Mouse (Mus musculus): Measurements from ENCODE around the gene Catsper4. TPM values are rescaled to one million over a fixed set of nuclear protein-coding genes. Genes with fewer than 3 reads are reported as not detected.
A peak's percentile ranks its signal among the peaks of the same experiment; 100 is the strongest.

Catsper4 gene
- polyA plus RNA-seq, 1 experiment from 2014 or later: 0.19 TPM

GRCm38 (mm10) chr4:134256407-134257197 is 29.4 kb upstream of the Catsper4 start:
- Histone ChIP-seq H3K27me3 (peaks cover 32% of the 10 kb centered on the region), H3K27ac (peak overlapping the region; percentile 70), H3K9me3 (no peaks in the 10 kb centered on the region), H3K4me1 (peaks cover 59% of the 10 kb centered on the region), H3K9ac (no peak overlapping the region), H3K36me3 (no peaks in the 10 kb centered on the region), H3K4me3 (no peak overlapping the region), H3K4me2 (peak overlapping the region; percentile 13; the same call in 1 of the 2 replicates)
- 14% methylated on average over 17 of the region's 19 CpGs for WGBS
- peak; percentile 10; the same call in 1 of the 2 replicates for ATAC-seq (ENCODE audit: borderline replicate concordance, extremely low read depth, low FRiP score, low TSS enrichment)

DNA sequence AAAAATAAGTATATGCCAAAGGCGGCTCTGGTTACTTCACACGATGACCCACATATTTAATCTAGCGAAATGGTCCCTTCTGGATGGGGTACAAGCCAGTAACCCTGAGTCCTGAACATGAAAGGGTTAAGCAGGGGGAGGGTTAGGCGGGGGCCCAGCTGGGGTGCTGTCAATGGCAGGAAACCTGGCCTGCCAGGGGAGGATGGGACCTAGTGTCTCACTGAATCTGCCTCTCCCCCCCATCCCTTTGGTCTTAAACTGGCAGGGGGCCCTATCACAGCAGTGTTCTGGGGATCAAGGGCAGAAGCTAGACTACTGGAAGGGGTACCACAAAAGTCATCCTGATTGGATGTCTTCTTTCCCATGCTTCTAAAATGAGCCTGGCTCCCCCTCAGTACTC is 28.7 kb upstream of the Catsper4 start:
- 0 out of 2 replicates have a peak overlapping the region, but pooled peaks have one; percentile 7 for H3K9ac ChIP-seq
- 40% methylated on average over 4 of the region's 4 CpGs for WGBS
- H3K36me3 ChIP-seq: no peaks in the 10 kb centered on the region
- peaks cover 39% of the 10 kb centered on the region for H3K27me3 ChIP-seq
- peak overlapping the region; percentile 70 for H3K27ac ChIP-seq
- no peak for ATAC-seq (ENCODE audit: borderline replicate concordance, extremely low read depth, low FRiP score, low TSS enrichment)
- H3K4me2 ChIP-seq: peak overlapping the region; percentile 13; the same call in 1 of the 2 replicates
- no peaks in the 10 kb centered on the region for H3K9me3 ChIP-seq
- H3K4me3 ChIP-seq: no peak overlapping the region
- H3K4me1 ChIP-seq: peaks cover 67% of the 10 kb centered on the region

DNA sequence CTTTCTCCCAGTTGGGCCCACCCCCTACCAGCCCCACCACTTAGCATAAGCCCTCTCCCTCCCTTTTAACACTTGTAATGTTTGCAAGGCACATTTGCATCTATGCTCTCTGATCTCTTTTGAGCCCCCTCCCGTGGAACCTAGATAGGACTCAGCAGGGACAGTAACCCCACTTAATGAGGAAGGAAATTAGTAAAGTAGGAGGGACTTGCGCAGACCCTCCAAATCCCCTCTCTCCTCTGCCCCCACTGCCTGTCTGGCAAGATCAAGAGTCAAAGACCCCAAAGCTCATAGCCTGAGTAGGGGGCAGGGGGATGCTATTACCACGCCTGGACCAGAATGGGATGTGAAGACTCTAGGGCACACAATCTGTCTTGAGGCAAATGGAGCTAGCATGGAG is 27.7 kb upstream of the Catsper4 start:
- Histone ChIP-seq H3K36me3 (no peaks in the 10 kb centered on the region), H3K4me2 (no peak overlapping the region), H3K9ac (no peak overlapping the region), H3K4me1 (peaks cover 77% of the 10 kb centered on the region), H3K27ac (no peak overlapping the region), H3K9me3 (no peaks in the 10 kb centered on the region), H3K27me3 (peaks cover 49% of the 10 kb centered on the region), H3K4me3 (no peak overlapping the region)
- ATAC-seq (ENCODE audit: borderline replicate concordance, extremely low read depth, low FRiP score, low TSS enrichment): no peak
- WGBS: 52% methylated on average over 3 of the region's 3 CpGs

GRCm38 (mm10) chr4:134253722-134254324 is 26.6 kb upstream of the Catsper4 start, which contains the start of gene Grrp1:
Gene Grrp1 (minus strand): TSS chr4:134254106.
- ATAC-seq (ENCODE audit: borderline replicate concordance, extremely low read depth, low FRiP score, low TSS enrichment): no peak
- Histone ChIP-seq H3K4me1 (peaks cover 85% of the 10 kb centered on the region), H3K27ac (peak within 1 kb of the TSS; percentile 38), H3K36me3 (no peaks in the 10 kb centered on the region), H3K4me3 (peak within 1 kb of the TSS; percentile 45), H3K9me3 (no peaks in the 10 kb centered on the region), H3K9ac (0 out of 2 replicates have a peak within 1 kb of the TSS, but pooled peaks have one; percentile 17), H3K4me2 (peak within 1 kb of the TSS; percentile 95), H3K27me3 (peaks cover 58% of the 10 kb centered on the region)
- 2% methylated on average over 13 of the region's 13 CpGs for WGBS

DNA sequence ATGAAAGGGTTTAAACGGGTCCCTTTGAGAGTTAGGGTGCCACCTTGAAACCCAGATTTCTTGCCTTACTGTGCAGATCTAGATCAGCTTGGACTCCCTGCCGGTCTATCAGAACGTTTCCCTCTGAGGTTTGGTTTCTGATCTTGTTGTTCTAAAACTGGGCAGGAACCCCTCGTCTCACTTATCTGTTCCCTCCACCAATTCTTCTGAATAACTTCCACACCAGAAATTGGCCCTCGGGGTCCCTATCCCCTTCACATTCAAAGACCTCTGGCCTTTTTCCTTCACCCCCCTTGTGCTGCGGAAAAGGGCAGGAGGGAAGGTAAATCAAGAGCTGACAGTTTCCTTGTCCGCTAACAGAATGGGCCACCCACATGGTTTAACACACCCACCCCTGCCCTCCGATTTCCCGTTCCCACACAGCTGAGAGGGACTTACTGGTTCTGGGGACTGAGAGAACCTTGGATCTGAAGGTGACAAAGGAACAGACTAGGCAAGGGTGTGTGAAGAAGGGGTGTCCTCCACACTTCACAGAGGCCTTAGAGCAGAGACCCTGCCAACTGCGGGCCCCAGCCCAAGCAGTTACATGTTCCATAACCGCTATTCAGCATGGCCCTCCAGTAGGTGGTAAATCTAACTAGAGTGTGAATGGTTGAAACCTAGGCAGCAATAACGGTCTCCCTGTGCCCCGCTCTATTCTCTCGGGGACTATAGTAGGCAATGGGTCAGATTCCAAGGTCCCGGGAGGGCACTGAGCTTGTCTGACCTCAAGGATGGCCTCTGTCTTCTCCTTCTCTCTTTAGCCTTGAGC is 25.9 kb upstream of the Catsper4 start:
- H3K27me3 ChIP-seq: peaks cover 64% of the 10 kb centered on the region

DNA sequence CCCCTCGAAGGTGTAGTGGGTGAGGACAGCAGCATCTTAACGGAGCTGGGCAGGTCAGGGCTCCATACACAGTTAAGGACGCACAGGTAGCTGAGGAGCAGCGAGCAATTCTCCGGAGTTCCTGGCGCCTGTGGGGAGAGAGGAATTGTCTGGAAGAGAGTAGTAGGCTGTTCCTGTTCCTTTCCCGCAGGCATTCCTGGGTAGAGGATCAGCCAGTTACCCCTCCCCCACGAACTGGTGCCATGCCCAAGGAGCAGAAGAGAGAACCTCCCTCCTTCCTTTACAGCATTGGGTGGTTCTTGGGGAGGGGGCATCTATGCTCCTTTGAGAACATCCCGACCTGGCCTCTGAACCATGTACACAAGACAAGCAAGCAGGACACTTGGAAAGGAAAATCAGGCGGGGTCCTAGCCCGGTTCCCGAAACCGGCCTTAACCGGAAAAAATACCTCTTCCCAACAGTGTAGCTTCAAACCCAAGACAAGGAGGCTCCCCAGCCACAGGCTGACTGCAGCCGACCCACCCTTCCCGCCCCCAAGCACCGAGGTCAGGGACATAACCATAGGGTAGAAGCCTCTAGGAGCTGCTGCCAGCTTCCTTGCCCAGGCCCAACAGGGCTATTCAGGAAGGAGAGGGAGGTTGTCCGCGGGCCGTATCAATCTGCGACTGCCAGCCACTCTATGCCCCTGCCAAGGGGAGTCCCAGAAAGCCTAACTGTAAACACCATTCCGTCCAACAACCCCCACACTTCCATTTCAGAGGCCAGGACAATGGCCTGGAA is 25.1 kb upstream of the Catsper4 start:
- 15% methylated on average over 22 of the region's 22 CpGs for WGBS
- Histone ChIP-seq H3K9me3 (no peaks in the 10 kb centered on the region), H3K27ac (peak overlapping the region; percentile 57), H3K36me3 (no peaks in the 10 kb centered on the region), H3K4me1 (peaks cover 75% of the 10 kb centered on the region), H3K4me3 (peak overlapping the region; percentile 45), H3K27me3 (peaks cover 72% of the 10 kb centered on the region), H3K4me2 (peak overlapping the region; percentile 95), H3K9ac (peak overlapping the region; percentile 47)
- no peak for ATAC-seq (ENCODE audit: borderline replicate concordance, extremely low read depth, low FRiP score, low TSS enrichment)

More for the DNA sequence above, 25.9 kb upstream of the Catsper4 start:
- Histone ChIP-seq H3K4me2 (peak overlapping the region; percentile 95), H3K9me3 (no peaks in the 10 kb centered on the region), H3K27ac (peak overlapping the region; percentile 57), H3K36me3 (no peaks in the 10 kb centered on the region), H3K9ac (0 out of 2 replicates have a peak overlapping the region, but pooled peaks have one; percentile 17), H3K4me1 (peaks cover 80% of the 10 kb centered on the region), H3K4me3 (peak overlapping the region; percentile 45)
- WGBS: 20% methylated on average over 15 of the region's 15 CpGs
- no peak for ATAC-seq (ENCODE audit: borderline replicate concordance, extremely low read depth, low FRiP score, low TSS enrichment)

- Histone ChIP-seq H3K27ac (peak overlapping the region; percentile 57), H3K4me2 (peak overlapping the region; percentile 95), H3K36me3 (no peaks in the 10 kb centered on the region), H3K4me3 (peak overlapping the region; percentile 45), H3K9ac (peak overlapping the region; percentile 47), H3K9me3 (no peaks in the 10 kb centered on the region), H3K27me3 (peaks cover 81% of the 10 kb centered on the region), H3K4me1 (peaks cover 67% of the 10 kb centered on the region)
- ATAC-seq (ENCODE audit: borderline replicate concordance, extremely low read depth, low FRiP score, low TSS enrichment): peak; percentile 24; the same call in 1 of the 2 replicates
- WGBS: under 1% methylated on average over 91 of the region's 91 CpGs
Measured at GRCm38 (mm10) chr4:134251241-134252130, 24.3 kb upstream of the Catsper4 start.

GRCm38 (mm10) chr4:134250930-134251240 is 23.7 kb upstream of the Catsper4 start:
- Histone ChIP-seq H3K36me3 (no peaks in the 10 kb centered on the region), H3K4me3 (peak overlapping the region; percentile 45), H3K9me3 (no peaks in the 10 kb centered on the region), H3K4me1 (peaks cover 65% of the 10 kb centered on the region), H3K27me3 (peaks cover 86% of the 10 kb centered on the region), H3K27ac (no peak overlapping the region), H3K9ac (peak overlapping the region; percentile 47), H3K4me2 (peak overlapping the region; percentile 95)
- ATAC-seq (ENCODE audit: borderline replicate concordance, extremely low read depth, low FRiP score, low TSS enrichment): no peak
- WGBS: 17% methylated on average over 10 of the region's 10 CpGs

DNA sequence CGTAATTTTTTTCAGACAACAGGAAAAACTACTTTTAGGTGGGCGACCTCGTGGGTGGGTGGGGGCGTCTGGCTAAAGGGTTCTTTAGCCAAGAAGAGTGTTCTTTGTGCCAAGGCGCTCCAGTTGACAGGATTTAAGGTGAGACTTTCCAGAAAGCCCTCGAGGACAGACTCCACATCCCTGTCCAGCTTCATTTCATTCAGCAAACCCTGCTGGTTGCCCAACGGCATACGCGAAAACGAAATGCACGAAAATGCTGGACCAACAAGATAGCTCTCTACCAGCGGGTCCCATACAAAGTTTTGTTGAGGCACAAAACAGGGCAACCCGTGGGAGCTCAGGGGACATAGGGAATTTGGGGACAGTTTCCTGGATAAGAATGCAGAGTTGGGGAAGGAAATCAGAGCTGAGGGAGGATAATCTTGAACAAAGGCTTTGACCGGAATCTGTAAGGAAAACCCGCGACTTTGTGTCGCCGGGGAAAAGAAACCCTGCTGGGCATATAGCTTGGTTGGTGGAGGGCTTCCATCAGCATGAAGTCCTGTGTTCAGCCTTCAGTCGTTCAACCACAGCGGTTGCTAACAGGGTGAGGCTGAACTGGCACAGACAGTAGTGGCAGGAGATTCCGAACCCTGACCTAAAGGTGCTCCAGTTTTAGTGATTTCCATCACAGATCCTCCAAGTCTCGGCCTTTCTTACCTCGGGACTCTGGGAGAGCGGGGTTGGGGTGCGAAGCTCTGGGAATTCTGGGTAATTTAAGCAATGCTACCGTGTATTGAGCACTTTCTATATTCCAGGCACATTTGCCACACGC is 23.1 kb upstream of the Catsper4 start:
- peak overlapping the region; percentile 47; the same call in 1 of the 2 replicates for H3K9ac ChIP-seq
- no peaks in the 10 kb centered on the region for H3K36me3 ChIP-seq
- peak overlapping the region; percentile 95 for H3K4me2 ChIP-seq
- WGBS: 17% methylated on average over 27 of the region's 27 CpGs
- no peak for ATAC-seq (ENCODE audit: borderline replicate concordance, extremely low read depth, low FRiP score, low TSS enrichment)
- H3K27me3 ChIP-seq: peaks cover 86% of the 10 kb centered on the region
- H3K4me3 ChIP-seq: peak overlapping the region; percentile 45
- no peaks in the 10 kb centered on the region for H3K9me3 ChIP-seq
- H3K27ac ChIP-seq: no peak overlapping the region
- peaks cover 65% of the 10 kb centered on the region for H3K4me1 ChIP-seq

GRCm38 (mm10) chr4:134249651-134250050 is 22.5 kb upstream of the Catsper4 start:
- no peaks in the 10 kb centered on the region for H3K9me3 ChIP-seq
- H3K4me1 ChIP-seq: peaks cover 62% of the 10 kb centered on the region
- peak; percentile 37; the same call in 1 of the 2 replicates for ATAC-seq (ENCODE audit: borderline replicate concordance, extremely low read depth, low FRiP score, low TSS enrichment)
- WGBS: 1% methylated on average over 30 of the region's 30 CpGs
- H3K27me3 ChIP-seq: peaks cover 80% of the 10 kb centered on the region
- H3K36me3 ChIP-seq: no peaks in the 10 kb centered on the region
- no peak overlapping the region for H3K27ac ChIP-seq
- H3K4me3 ChIP-seq: peak overlapping the region; percentile 45
- H3K4me2 ChIP-seq: peak overlapping the region; percentile 95
- peak overlapping the region; percentile 35; the same call in 1 of the 2 replicates for H3K9ac ChIP-seq

Measured in lung, embryonic 15.5 days (tissue).